ENCODE assay signal across 27 mouse cellular contexts in the genomic region with DNA sequence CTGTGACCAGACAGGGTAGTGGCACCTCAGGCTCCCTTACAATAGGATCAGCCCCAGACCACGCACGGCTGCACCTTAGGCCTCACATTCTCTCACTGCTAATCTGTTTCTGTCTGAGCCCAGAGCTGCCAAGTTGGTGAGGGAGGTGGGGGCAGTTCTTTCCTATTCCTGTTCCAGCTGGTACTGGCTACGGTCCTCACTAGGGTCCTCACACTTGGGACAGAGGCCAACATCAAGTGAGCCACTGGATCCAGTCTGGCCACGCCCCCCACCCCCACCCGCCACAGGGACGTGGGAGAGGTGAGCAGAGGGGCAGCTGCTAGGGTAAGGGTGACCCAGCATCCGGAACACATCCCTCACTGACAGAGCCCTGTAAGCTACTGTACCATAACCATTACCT. TPM values are rescaled to one million over a fixed set of nuclear protein-coding genes. Genes with fewer than 3 reads are reported as not detected.
A peak's percentile ranks its signal among the peaks of the same experiment; 100 is the strongest.
DNase-seq lines count a peak whose midpoint lies in the region; ATAC-seq and TF ChIP-seq lines count a peak whose summit lies in the region.
"Had no signal": no experiment of that assay in that cellular context is flagged by ENCODE, and none has a peak within 500 bp of the region (broad histone marks: within the 10 kb centered on the region; RNA-seq: fewer than 3 reads in every experiment).

No protein-coding gene starts in this region.

- 32% methylated on average over 7 of the region's 7 CpGs for WGBS in cerebellum, adult 2 months
- WGBS in forebrain, postnatal 0 days: 70% methylated on average over 7 of the region's 7 CpGs
- 87% methylated on average over 7 of the region's 7 CpGs for WGBS in forebrain, embryonic 11.5 days
- WGBS in hindbrain, embryonic 13.5 days: 89% methylated on average over 7 of the region's 7 CpGs
- WGBS in hindbrain, embryonic 14.5 days: 92% methylated on average over 7 of the region's 7 CpGs
- WGBS in bone marrow, adult 2 months: 84% methylated on average over 7 of the region's 7 CpGs

- ATAC-seq in forebrain, postnatal 0 days: no peak
- no peak for ATAC-seq in forebrain, embryonic 11.5 days (replicated peaks; ENCODE audit: low FRiP score)
- no peak for ATAC-seq in hindbrain, embryonic 13.5 days (ENCODE audit: low FRiP score)
- ATAC-seq in hindbrain, embryonic 14.5 days (ENCODE audit: low FRiP score): no peak

- H3K27ac ChIP-seq in cerebellum, adult 2 months (ENCODE audit: insufficient read depth, low read length): peak overlapping the region; percentile 70
- peak overlapping the region; percentile 35; the same call in 1 of the 2 replicates for H3K27ac ChIP-seq in forebrain, postnatal 0 days (ENCODE audit: low read depth, low read length)
- H3K27ac ChIP-seq in forebrain, embryonic 11.5 days (ENCODE audit: low read depth, low read length): no peak overlapping the region
- no peak overlapping the region for H3K27ac ChIP-seq in hindbrain, embryonic 13.5 days
- no peak overlapping the region for H3K27ac ChIP-seq in hindbrain, embryonic 14.5 days
- H3K27ac ChIP-seq in bone marrow, adult 2 months (ENCODE audit: control insufficient read depth, insufficient read depth, low read depth, low read length, poor library complexity): peak overlapping the region; percentile 57; the same call in 1 of the 2 replicates
- H3K27ac ChIP-seq: embryonic facial prominence, embryonic 13.5 days; forebrain, embryonic 12.5 days; limb, embryonic 12.5 days; liver, embryonic 15.5 days; stomach, embryonic 15.5 days had no signal

- H3K36me3 ChIP-seq in forebrain, postnatal 0 days (ENCODE audit: insufficient read depth): peaks cover 17% of the 10 kb centered on the region
- H3K36me3 ChIP-seq in forebrain, embryonic 11.5 days (ENCODE audit: control insufficient read depth, insufficient read depth, low read length): peaks cover 13% of the 10 kb centered on the region
- H3K36me3 ChIP-seq in hindbrain, embryonic 13.5 days: peaks cover 86% of the 10 kb centered on the region
- peaks cover 37% of the 10 kb centered on the region for H3K36me3 ChIP-seq in hindbrain, embryonic 14.5 days (replicated peaks; ENCODE audit: control insufficient read depth, insufficient read depth)

- no peak for TF ChIP-seq POLR2A in cerebellum, adult 2 months (IDR thresholded peaks at IDR 0.05; ENCODE audit: borderline replicate concordance, insufficient read depth, low read length)
- no peak for TF ChIP-seq POLR2A in bone marrow, adult 2 months (IDR thresholded peaks at IDR 0.05; ENCODE audit: borderline replicate concordance, control insufficient read depth, low read depth, low read length)

- H3K9ac ChIP-seq in forebrain, postnatal 0 days: no peak overlapping the region
- no peak overlapping the region for H3K9ac ChIP-seq in forebrain, embryonic 11.5 days (ENCODE audit: low read length)
- H3K9ac ChIP-seq in hindbrain, embryonic 13.5 days: 0 out of 2 replicates have a peak overlapping the region, but pooled peaks have one; percentile 9
- no peak overlapping the region for H3K9ac ChIP-seq in hindbrain, embryonic 14.5 days
- H3K9ac ChIP-seq: embryonic facial prominence, embryonic 13.5 days; forebrain, embryonic 12.5 days; limb, embryonic 12.5 days; liver, embryonic 15.5 days; lung, embryonic 14.5 days; stomach, embryonic 15.5 days had no signal

- peaks cover 27% of the 10 kb centered on the region for H3K4me1 ChIP-seq in cerebellum, adult 2 months (ENCODE audit: control insufficient read depth, insufficient read depth, low read length)
- H3K4me1 ChIP-seq in forebrain, postnatal 0 days (ENCODE audit: insufficient read depth): no peaks in the 10 kb centered on the region
- no peaks in the 10 kb centered on the region for H3K4me1 ChIP-seq in forebrain, embryonic 11.5 days (replicated peaks; ENCODE audit: control insufficient read depth, insufficient read depth, low read length)
- H3K4me1 ChIP-seq in hindbrain, embryonic 13.5 days (replicated peaks): no peaks in the 10 kb centered on the region
- H3K4me1 ChIP-seq in hindbrain, embryonic 14.5 days (replicated peaks; ENCODE audit: control insufficient read depth, insufficient read depth, low read length): no peaks in the 10 kb centered on the region
- H3K4me1 ChIP-seq in bone marrow, adult 2 months (ENCODE audit: control insufficient read depth, insufficient read depth, low read length): peaks cover 3% of the 10 kb centered on the region
- H3K4me1 ChIP-seq: embryonic facial prominence, embryonic 13.5 days; forebrain, embryonic 12.5 days; limb, embryonic 12.5 days; stomach, embryonic 15.5 days had no signal

- H3K9me3 ChIP-seq in forebrain, postnatal 0 days (ENCODE audit: low read length): no peaks in the 10 kb centered on the region
- no peaks in the 10 kb centered on the region for H3K9me3 ChIP-seq in forebrain, embryonic 11.5 days (ENCODE audit: control insufficient read depth, low read length)
- H3K9me3 ChIP-seq in hindbrain, embryonic 13.5 days: no peaks in the 10 kb centered on the region
- H3K9me3 ChIP-seq in hindbrain, embryonic 14.5 days (ENCODE audit: control insufficient read depth, low read length): no peaks in the 10 kb centered on the region
- H3K9me3 ChIP-seq: embryonic facial prominence, embryonic 13.5 days; forebrain, embryonic 12.5 days; G1E; limb, embryonic 12.5 days; liver, embryonic 15.5 days; stomach, embryonic 15.5 days had no signal

- no peak overlapping the region for H3K4me2 ChIP-seq in forebrain, postnatal 0 days (ENCODE audit: low read depth)
- no peak overlapping the region for H3K4me2 ChIP-seq in forebrain, embryonic 11.5 days (ENCODE audit: low read depth, low read length, severe bottlenecking)
- H3K4me2 ChIP-seq in hindbrain, embryonic 13.5 days: no peak overlapping the region
- H3K4me2 ChIP-seq in hindbrain, embryonic 14.5 days (replicated peaks): no peak overlapping the region
- H3K4me2 ChIP-seq: embryonic facial prominence, embryonic 13.5 days; forebrain, embryonic 12.5 days; limb, embryonic 12.5 days; liver, embryonic 15.5 days; lung, embryonic 14.5 days; stomach, embryonic 15.5 days had no signal

- no peaks in the 10 kb centered on the region for H3K27me3 ChIP-seq in cerebellum, adult 2 months (ENCODE audit: control insufficient read depth, insufficient read depth, low read length)
- H3K27me3 ChIP-seq in forebrain, postnatal 0 days (ENCODE audit: insufficient read depth, low read length): no peaks in the 10 kb centered on the region
- H3K27me3 ChIP-seq in forebrain, embryonic 11.5 days (ENCODE audit: control insufficient read depth, insufficient read depth, low read length): no peaks in the 10 kb centered on the region
- no peaks in the 10 kb centered on the region for H3K27me3 ChIP-seq in hindbrain, embryonic 13.5 days
- H3K27me3 ChIP-seq in hindbrain, embryonic 14.5 days (ENCODE audit: control insufficient read depth, insufficient read depth, low read length): no peaks in the 10 kb centered on the region
- H3K27me3 ChIP-seq: embryonic facial prominence, embryonic 13.5 days; forebrain, embryonic 12.5 days; limb, embryonic 12.5 days; liver, embryonic 15.5 days; stomach, embryonic 15.5 days had no signal

- DNase-seq in cerebellum, adult 2 months: no peak
- no peak for DNase-seq in cerebellum, adult 18-20 months
- DNase-seq in forebrain, postnatal 0 days: no peak
- DNase-seq in forebrain, embryonic 11.5 days (ENCODE audit: low spot score): no peak
- no peak for DNase-seq in hindbrain, embryonic 14.5 days (ENCODE audit: low spot score)
- DNase-seq: adrenal gland, postnatal 10 days; embryo, embryonic 11 days; gastrocnemius, postnatal 25 days; heart, adult 18-20 months; kidney, adult 11 months; lung, embryonic 14.5 days; midbrain, embryonic 14.5 days; thymus, postnatal 14 days had no signal

- no peak overlapping the region for H3K4me3 ChIP-seq in cerebellum, adult 2 months (replicated peaks; ENCODE audit: insufficient read depth, low read depth, low read length)
- H3K4me3 ChIP-seq in forebrain, postnatal 0 days (ENCODE audit: low read depth, low read length): no peak overlapping the region
- H3K4me3 ChIP-seq in forebrain, embryonic 11.5 days (ENCODE audit: low read depth, low read length): no peak overlapping the region
- H3K4me3 ChIP-seq in hindbrain, embryonic 13.5 days: no peak overlapping the region
- no peak overlapping the region for H3K4me3 ChIP-seq in hindbrain, embryonic 14.5 days (replicated peaks; ENCODE audit: low read length)
- no peak overlapping the region for H3K4me3 ChIP-seq in bone marrow, adult 2 months (replicated peaks; ENCODE audit: control insufficient read depth, low read depth, low read length)
- H3K4me3 ChIP-seq: embryonic facial prominence, embryonic 13.5 days; erythroblast, embryonic 14.5 days; forebrain, embryonic 12.5 days; limb, embryonic 12.5 days; liver, embryonic 15.5 days; stomach, embryonic 15.5 days had no signal

- TF ChIP-seq CTCF in cerebellum, adult 2 months (IDR thresholded peaks at IDR 0.05; ENCODE audit: borderline replicate concordance, insufficient read depth, low read depth, low read length): no peak
- no peak for TF ChIP-seq CTCF in forebrain, postnatal 0 days (IDR thresholded peaks at IDR 0.05; ENCODE audit: low read depth)
- TF ChIP-seq CTCF in bone marrow, adult 2 months (IDR thresholded peaks at IDR 0.05; ENCODE audit: control insufficient read depth, insufficient read depth, low read length): no peak

RNA-seq across cellular contexts. Expression of a gene that starts 5.1 kb away (rescaled TPM):
- 0.16 and 0.19 TPM in 2 replicates for polyA plus RNA-seq in cerebellum, adult 2 months (2012; rRNA removed)
- total RNA-seq in forebrain, postnatal 0 days (2014; rRNA removed): 0.05 TPM in 1 of 2 replicates, not detected in the other
- not detected in 2 replicates for polyA plus RNA-seq in forebrain, postnatal 0 days (2015; fragmentation: Nextera tagmentation; extraction: Ambion mirVana)
- 0.13 and 0.23 TPM in 2 replicates for polyA plus RNA-seq in forebrain, embryonic 11.5 days (2014; fragmentation: Nextera tagmentation; extraction: Ambion mirVana)
- polyA plus RNA-seq in hindbrain, embryonic 13.5 days (2015; fragmentation: Nextera tagmentation; extraction: Ambion mirVana): not detected in 2 replicates
- 0.09 TPM in 1 of 2 replicates, not detected in the other for polyA plus RNA-seq in hindbrain, embryonic 14.5 days (2014; fragmentation: Nextera tagmentation; extraction: Ambion mirVana)
- polyA plus RNA-seq in bone marrow, adult 2 months (2011; ENCODE audit: insufficient read depth, insufficient read length, low replicate concordance, missing spikeins): 25.0 and 55.6 TPM in 2 replicates
- total RNA-seq: G1E had no signal
- polyA plus RNA-seq: forebrain, embryonic 12.5 days; G1E; kidney, embryonic 14.5 days; midbrain, embryonic 14.5 days; neural tube, embryonic 14.5 days had no signal

RNA-seq across cellular contexts. Expression of a gene that starts 11.6 kb away (rescaled TPM):
- polyA plus RNA-seq in cerebellum, adult 2 months (2012; rRNA removed): 21.6 and 25.1 TPM in 2 replicates
- total RNA-seq in forebrain, postnatal 0 days (2014; rRNA removed): 14.1 and 16.2 TPM in 2 replicates
- 14.2 and 14.3 TPM in 2 replicates for polyA plus RNA-seq in forebrain, postnatal 0 days (2015; fragmentation: Nextera tagmentation; extraction: Ambion mirVana)
- 124 and 133 TPM in 2 replicates for polyA plus RNA-seq in forebrain, embryonic 11.5 days (2014; fragmentation: Nextera tagmentation; extraction: Ambion mirVana)
- polyA plus RNA-seq in hindbrain, embryonic 13.5 days (2015; fragmentation: Nextera tagmentation; extraction: Ambion mirVana): 24.4 and 28.8 TPM in 2 replicates
- polyA plus RNA-seq in hindbrain, embryonic 14.5 days (2014; fragmentation: Nextera tagmentation; extraction: Ambion mirVana): 14.0 and 17.9 TPM in 2 replicates
- 147 and 216 TPM in 2 replicates for polyA plus RNA-seq in bone marrow, adult 2 months (2011; ENCODE audit: insufficient read depth, insufficient read length, low replicate concordance, missing spikeins)

RNA-seq across cellular contexts. Expression of a gene that starts 12.6 kb away (rescaled TPM):
- 0.14 and 0.18 TPM in 2 replicates for polyA plus RNA-seq in cerebellum, adult 2 months (2012; rRNA removed)
- 0.15 and 0.33 TPM in 2 replicates for total RNA-seq in forebrain, postnatal 0 days (2014; rRNA removed)
- polyA plus RNA-seq in forebrain, postnatal 0 days (2015; fragmentation: Nextera tagmentation; extraction: Ambion mirVana): 0.15 and 0.29 TPM in 2 replicates
- polyA plus RNA-seq in forebrain, embryonic 11.5 days (2014; fragmentation: Nextera tagmentation; extraction: Ambion mirVana): 0.23 TPM in 1 of 2 replicates, not detected in the other
- 0.08 and 0.18 TPM in 2 replicates for polyA plus RNA-seq in hindbrain, embryonic 13.5 days (2015; fragmentation: Nextera tagmentation; extraction: Ambion mirVana)
- polyA plus RNA-seq in hindbrain, embryonic 14.5 days (2014; fragmentation: Nextera tagmentation; extraction: Ambion mirVana): 0.05 and 0.09 TPM in 2 replicates
- 1.5 and 5.4 TPM in 2 replicates for polyA plus RNA-seq in bone marrow, adult 2 months (2011; ENCODE audit: insufficient read depth, insufficient read length, low replicate concordance, missing spikeins)
- polyA plus RNA-seq: C2C12; erythroblast, embryonic 14.5 days; G1E; liver, adult 2 months had no signal

RNA-seq across cellular contexts. Expression of a gene that starts 16.7 kb away (rescaled TPM):
- 106 and 109 TPM in 2 replicates for polyA plus RNA-seq in cerebellum, adult 2 months (2012; rRNA removed)
- 44.1 and 45.9 TPM in 2 replicates for total RNA-seq in forebrain, postnatal 0 days (2014; rRNA removed)
- polyA plus RNA-seq in forebrain, postnatal 0 days (2015; fragmentation: Nextera tagmentation; extraction: Ambion mirVana): 49.9 and 51.1 TPM in 2 replicates
- polyA plus RNA-seq in forebrain, embryonic 11.5 days (2014; fragmentation: Nextera tagmentation; extraction: Ambion mirVana): 72.3 and 76.4 TPM in 2 replicates
- polyA plus RNA-seq in hindbrain, embryonic 13.5 days (2015; fragmentation: Nextera tagmentation; extraction: Ambion mirVana): 69.8 and 70.9 TPM in 2 replicates
- polyA plus RNA-seq in hindbrain, embryonic 14.5 days (2014; fragmentation: Nextera tagmentation; extraction: Ambion mirVana): 50.7 and 53.6 TPM in 2 replicates
- 87.8 and 123 TPM in 2 replicates for polyA plus RNA-seq in bone marrow, adult 2 months (2011; ENCODE audit: insufficient read depth, insufficient read length, low replicate concordance, missing spikeins)

RNA-seq across cellular contexts. Expression of a gene that starts 35.2 kb away (rescaled TPM):
- 0.26 and 0.43 TPM in 2 replicates for polyA plus RNA-seq in cerebellum, adult 2 months (2012; rRNA removed)
- total RNA-seq in forebrain, postnatal 0 days (2014; rRNA removed): 0.08 and 0.24 TPM in 2 replicates
- 0.35 and 0.71 TPM in 2 replicates for polyA plus RNA-seq in forebrain, postnatal 0 days (2015; fragmentation: Nextera tagmentation; extraction: Ambion mirVana)
- 0.68 and 0.92 TPM in 2 replicates for polyA plus RNA-seq in forebrain, embryonic 11.5 days (2014; fragmentation: Nextera tagmentation; extraction: Ambion mirVana)
- polyA plus RNA-seq in hindbrain, embryonic 13.5 days (2015; fragmentation: Nextera tagmentation; extraction: Ambion mirVana): 1.1 and 1.7 TPM in 2 replicates
- polyA plus RNA-seq in hindbrain, embryonic 14.5 days (2014; fragmentation: Nextera tagmentation; extraction: Ambion mirVana): 0.81 and 1.0 TPM in 2 replicates
- polyA plus RNA-seq in bone marrow, adult 2 months (2011; ENCODE audit: insufficient read depth, insufficient read length, low replicate concordance, missing spikeins): 21.1 and 49.7 TPM in 2 replicates
- total RNA-seq: left cerebral cortex, postnatal 14 days had no signal
- polyA plus RNA-seq: C2C12 had no signal

Comparison
In these comparisons a context has a peak if more than half of its experiments do, and no peak if none do; other contexts are left out.
1. H3K27ac ChIP-seq: peak in cerebellum, adult 2 months (single experiment), forebrain, postnatal 0 days (single experiment) and bone marrow, adult 2 months (single experiment); none in forebrain, embryonic 11.5 days (single experiment), hindbrain, embryonic 13.5 days (single experiment) and hindbrain, embryonic 14.5 days (single experiment).
2. RNA of a gene that starts 5.1 kb away (polyA plus RNA-seq): 25.0 to 55.6 TPM in bone marrow, adult 2 months; 0.16 to 0.19 TPM in cerebellum, adult 2 months, 0.13 to 0.23 TPM in forebrain, embryonic 11.5 days, 0.09 TPM in hindbrain, embryonic 14.5 days, not detected in hindbrain, embryonic 13.5 days and not detected in forebrain, postnatal 0 days; every median in the first group is over 10 times any median in the second.